Mouse (Mus musculus) megakaryocyte-erythroid progenitor cell, adult 5-6 weeks (primary cell): Measurements from ENCODE around the gene Nr1i2. TPM values are rescaled to one million over a fixed set of nuclear protein-coding genes. Genes with fewer than 3 reads are reported as not detected.

ENCODE experiments used
- ATAC-seq: replicated peaks from 2 replicates; pipeline ENCODE4 v1.8.0; 2016; ENCODE audit warnings: mild to moderate bottlenecking, inconsistent platforms; ENCODE audit not compliant: severe bottlenecking, poor library complexity, low FRiP score, low TSS enrichment
- total RNA-seq, 2 experiments: library from RNA; stranded (forward) in 1 of 2; stranded (reverse) in 1 of 2; fragments of 200-1000, 215-1000 nt in 1 of 2; fragments of >200 nt in 1 of 2; fragmentation: Nextera tagmentation in 1 of 2; gene quantifications; 2 replicates each; pipeline ENCODE4 v1.2.3; 2014 to 2017

Gene Nr1i2
- total RNA-seq, 2 experiments from 2014 or later: not detected

DNA sequence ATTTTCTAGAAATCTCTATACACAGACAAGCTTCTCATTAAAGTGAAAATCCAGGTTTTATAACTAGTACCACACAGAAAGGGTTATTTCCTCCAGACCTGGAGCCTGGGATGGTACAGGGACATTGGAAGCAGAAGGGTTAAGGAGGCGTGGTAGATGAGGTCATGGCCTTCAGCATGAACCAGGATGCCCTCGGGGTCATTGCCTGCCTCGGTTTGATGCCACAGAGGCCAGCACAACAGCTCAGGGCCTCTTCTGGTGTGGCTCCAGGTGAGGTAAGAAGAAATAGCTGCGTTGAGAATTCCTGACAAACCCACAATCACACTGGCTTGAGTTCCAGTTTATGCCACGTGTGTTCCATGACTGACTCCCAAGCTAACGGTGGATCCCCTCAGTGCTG, 5.8 kb downstream of the Nr1i2 start:
- no peak for ATAC-seq

GRCm38 (mm10) chr16:38287762-38288161, 6.9 kb downstream of the Nr1i2 start:
- ATAC-seq: no peak

DNA sequence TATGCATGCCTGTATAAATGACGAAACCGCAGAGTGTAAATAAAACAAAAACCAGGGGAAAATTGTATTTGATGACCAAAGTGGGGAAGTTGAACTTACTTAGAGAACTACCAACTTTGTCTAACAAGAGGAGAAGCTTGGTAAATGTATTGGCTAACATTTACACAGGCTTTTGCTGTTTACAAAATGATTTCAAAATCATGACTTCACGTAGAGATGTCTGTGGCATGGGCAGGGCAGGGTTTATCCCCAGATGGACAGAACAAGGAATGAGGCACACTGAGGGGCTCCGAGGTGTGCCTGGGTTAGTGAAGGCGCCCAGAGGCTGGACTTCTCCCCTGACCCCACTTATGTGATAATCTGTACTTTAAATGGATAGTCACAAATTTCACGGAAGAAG, 7.3 kb downstream of the Nr1i2 start:
- ATAC-seq: no peak

DNA sequence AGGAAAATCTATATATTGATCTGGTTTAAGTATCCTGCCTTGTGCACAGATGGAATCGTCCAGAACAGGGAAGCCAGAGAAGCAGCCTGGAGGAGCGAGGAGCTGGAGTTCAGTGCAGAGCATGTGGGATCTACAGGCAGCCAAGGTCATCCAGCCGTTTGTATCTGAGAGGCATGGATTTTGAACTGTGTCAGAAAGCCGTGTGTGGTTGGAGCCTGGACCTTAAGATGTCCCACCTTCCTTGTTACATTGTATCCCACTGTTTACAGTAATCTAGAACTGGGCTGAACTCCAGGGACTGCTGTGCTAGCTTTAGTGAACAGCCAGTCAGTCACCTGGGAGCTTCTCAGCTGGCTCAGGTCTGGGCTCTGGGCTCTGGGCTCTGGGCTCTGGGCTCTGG, 8.1 kb downstream of the Nr1i2 start:
- ATAC-seq: no peak

- no peak for ATAC-seq
Measured at GRCm38 (mm10) chr16:38285801-38286200, 8.8 kb downstream of the Nr1i2 start.

DNA sequence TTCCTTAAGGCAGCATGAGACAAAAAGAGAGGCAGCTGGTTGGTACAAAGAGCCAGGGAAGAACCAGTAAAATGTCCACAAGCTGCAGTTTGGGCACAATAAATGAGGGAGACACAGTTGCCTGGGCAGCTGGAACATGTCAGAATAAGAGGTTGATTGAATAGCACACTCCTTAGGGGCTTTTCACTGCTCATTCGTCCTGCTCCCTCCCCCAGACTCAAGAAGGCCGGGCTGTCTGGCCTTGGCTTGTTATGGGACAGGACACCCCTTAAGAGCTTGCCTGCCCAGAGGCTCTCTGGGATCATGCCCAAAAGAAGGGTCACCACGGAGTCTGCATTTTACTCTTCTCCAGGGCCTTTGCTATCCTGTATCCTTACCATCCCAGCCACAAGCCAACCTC, 11.3 kb downstream of the Nr1i2 start:
- no peak for ATAC-seq

DNA sequence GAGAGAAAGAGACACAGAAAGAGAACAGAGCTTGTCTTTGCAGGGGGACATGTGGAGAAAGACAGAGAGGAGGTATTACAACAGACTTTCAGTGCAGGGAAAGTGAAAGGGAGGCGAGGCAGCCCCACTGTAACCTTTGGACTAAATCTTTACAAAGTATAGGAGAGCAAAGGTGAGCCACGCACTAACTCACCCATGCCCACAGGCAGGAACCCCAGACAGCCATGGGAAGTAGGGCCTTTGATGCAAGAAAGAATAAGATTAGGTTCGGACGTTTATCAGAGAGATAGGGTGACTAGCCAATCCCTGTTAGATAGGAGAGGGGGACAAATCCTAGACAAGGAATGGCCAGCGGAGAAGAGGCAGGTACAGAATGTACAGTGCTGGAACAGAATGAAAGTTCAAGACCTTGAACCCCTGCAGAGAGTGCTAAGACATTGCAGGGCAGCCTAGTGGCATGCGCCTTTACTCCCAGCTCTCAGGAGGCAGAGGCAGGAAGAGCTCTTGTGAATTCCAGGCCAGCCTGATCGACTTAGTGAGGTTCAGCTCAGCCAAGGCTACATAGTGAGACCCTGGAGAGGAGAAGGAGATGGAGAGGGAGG, 12.0 kb downstream of the Nr1i2 start:
- ATAC-seq: no peak

DNA sequence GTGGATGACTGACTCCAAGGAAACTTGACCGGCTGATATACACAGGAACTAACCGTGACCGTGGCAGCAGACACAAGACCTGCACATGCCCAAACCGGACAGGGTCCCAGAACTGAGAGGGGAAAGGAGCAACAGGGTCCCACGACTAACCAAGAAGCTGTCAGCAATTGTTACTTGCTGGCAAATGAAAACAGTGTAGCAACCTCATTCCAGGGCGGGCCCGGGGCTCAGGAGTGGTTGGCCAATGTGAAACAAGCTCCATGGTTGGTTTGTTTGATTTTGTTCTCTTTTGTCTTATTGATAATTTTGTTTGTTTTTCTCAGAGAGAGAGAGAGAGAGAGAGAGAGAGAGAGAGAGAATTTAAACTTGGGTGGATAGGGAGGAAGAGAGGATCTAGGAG, 13.7 kb downstream of the Nr1i2 start:
- ATAC-seq: no peak

DNA sequence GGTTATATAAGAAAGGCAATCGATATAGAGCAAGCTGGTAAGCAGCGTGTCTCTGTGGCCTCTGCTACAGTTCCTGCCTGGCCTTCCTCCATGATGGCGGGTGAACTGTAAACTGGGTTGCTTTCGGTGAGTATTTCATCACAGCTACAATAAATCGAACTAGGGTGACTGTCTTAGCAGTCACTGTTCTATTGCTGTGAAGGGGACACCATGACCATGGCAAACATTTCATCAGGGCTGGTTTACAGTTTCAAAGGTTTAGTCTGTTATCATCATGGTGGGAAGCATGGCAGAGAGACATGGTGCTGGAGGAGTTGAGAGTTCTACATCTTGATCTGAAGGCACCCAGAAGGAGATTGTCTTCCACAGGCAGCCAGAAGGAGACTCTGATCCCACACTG, 14.8 kb downstream of the Nr1i2 start:
- ATAC-seq: no peak

GRCm38 (mm10) chr16:38274737-38275136, 19.9 kb downstream of the Nr1i2 start:
- no peak for ATAC-seq

DNA sequence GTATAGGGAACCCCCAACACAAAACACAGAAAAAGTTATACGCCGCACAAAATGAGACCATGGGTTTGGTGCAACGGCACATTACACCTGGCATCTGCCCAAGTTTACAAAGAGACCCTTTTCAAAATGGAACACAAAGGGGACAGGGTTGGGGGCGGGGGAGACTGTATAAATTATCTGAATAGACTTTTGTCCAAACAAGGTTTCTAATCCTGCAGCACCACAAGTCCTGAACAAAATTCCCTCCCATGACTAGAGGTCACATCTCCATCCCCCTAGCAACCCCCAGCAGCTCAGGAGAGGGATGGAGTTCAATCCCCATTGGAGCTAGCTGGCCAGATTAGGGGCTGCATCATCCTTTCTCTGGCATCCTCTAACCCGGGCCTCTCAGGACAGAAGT, 22.1 kb downstream of the Nr1i2 start:
- no peak for ATAC-seq

- ATAC-seq: no peak
Measured at GRCm38 (mm10) chr16:38271601-38272000, 23.0 kb downstream of the Nr1i2 start.

DNA sequence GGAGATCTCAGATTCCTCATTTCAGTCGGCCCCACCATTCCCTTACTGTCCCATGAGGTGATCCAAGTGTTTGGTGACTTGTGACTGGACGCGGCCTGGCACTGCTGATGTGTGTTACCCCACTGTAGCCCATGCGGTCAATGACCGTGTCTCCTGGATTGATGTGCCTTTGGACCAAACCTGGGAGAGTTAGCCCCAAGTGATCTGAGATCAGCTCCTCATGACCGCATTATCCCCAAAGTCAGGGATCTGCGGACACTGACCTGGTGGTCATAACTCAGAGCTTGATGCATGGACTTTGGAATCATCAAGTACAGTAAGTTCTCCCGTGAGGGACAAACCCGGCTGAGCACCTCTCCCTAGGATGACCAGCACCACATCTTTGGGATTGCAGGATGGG, 38.7 kb downstream of the Nr1i2 start:
- no peak for ATAC-seq

- ATAC-seq: no peak
Measured at GRCm38 (mm10) chr16:38255107-38255506, 39.5 kb downstream of the Nr1i2 start.

DNA sequence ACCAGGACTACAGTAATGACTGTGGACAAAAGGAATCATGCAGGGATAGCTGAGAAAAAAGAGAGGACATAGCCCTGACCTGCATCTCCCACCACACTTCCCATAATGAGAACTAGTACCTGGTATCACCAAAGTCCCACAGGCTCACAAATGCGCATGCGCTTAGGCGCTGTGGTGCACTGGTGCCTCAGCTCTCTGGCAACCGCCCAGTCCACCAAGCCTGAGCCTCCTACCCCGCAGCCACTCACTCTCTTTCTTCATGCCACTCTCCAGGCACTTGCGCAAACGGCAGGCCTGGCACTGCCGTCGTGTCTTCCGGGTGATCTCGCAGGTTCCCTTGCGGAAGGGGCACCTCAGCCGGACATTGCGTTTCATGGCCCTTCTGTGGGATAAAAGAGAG, 40.6 kb downstream of the Nr1i2 start:
- ATAC-seq: no peak

GRCm38 (mm10) chr16:38250467-38250866, 44.2 kb downstream of the Nr1i2 start:
- ATAC-seq: no peak

GRCm38 (mm10) chr16:38248331-38248961, 46.2 kb downstream of the Nr1i2 start:
- no peak for ATAC-seq

DNA sequence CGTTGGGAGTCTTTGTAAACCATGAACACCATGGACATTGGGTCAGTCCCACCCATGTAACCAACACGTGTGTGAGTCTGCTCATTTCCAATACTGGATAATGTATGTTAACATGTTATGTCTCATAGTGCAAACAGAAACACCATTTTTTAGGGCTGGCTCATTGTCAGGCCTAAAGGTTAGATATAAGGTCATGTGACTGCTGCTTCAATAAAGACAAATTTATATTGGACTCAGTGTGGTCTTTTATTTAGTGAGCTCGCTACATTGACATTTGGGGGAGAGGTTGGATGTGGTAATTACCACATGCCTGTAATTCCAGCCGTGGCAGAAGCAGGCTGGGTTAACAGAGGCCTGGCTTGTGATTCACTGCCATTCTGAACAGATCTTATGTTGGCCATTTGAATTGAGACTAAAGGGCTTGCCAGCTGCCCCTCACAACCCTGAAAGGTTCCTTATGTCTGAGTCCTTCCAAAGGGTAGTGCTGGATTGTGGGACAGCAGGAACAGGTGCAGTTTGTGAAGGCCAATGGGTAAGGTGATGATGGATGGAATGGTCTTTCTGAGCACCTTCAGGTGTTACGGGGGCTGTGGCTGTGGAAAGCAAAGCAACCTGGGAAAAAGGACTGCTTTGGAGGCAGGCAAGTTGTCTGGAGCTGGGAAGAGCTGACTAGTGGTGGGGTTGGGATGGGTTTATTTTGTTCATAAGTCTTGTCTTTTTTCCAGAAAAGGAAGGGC, 48.6 kb downstream of the Nr1i2 start:
- ATAC-seq: no peak

DNA sequence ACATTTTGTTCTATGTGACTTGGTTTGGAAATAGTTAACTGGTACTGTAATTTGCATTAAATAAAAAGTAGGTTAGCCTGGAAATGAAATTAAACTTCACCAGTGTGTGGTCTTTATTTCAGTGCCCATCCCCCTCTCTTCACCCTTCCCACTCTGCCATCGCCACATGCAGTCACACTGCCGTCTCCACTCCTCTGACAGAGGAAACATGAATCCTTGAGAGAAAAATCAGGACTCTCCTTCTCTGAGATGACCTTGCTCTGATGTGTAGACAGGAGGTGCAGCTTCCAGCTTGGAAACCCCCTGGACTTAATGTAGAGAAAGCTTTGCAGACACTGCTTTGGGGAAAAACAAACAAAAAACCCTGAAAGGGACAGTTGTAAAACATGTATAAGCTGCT, 49.2 kb downstream of the Nr1i2 start:
- ATAC-seq: no peak

GRCm38 (mm10) chr16:38244111-38244510, 50.5 kb downstream of the Nr1i2 start:
- no peak for ATAC-seq

- no peak for ATAC-seq
Measured at GRCm38 (mm10) chr16:38240167-38240566, 54.5 kb downstream of the Nr1i2 start.
